Mouse (Mus musculus): Measurements from ENCODE around the gene Gm11032.
"Not testable (repeated sequence)": the region's sequence is repeated elsewhere in the genome, so short reads cannot be mapped to it uniquely, and the experiment has no call there.

Gene Gm11032

DNA sequence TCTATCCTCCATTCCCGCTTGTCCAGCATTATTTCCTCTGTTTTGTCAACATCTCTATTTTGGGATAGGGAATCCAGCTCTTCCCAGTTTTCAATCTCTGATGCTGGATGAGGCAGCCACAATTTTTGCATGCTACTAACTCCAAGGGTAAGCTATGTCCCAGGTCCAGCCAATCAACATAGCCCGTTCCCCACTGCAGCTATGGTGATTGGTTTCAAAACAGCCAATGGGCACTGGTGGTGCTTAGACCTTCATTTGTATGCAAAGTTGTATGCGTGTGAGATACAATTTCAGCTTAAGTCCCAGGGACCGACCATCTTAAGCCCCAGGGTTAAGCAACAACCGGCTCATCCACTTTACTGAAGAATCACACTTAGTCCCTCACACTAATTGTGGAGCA lies 3.1 kb downstream of the Gm11032 start:
- DNase-seq (ENCODE audit: low read depth, low spot score): no peak

GRCm38 (mm10) chr11:4625931-4626330 lies 6.1 kb downstream of the Gm11032 start:
- no peak for DNase-seq (ENCODE audit: low read depth, low spot score)

GRCm38 (mm10) chr11:4627636-4628035 lies 7.8 kb downstream of the Gm11032 start:
- DNase-seq (ENCODE audit: low read depth, low spot score): no peak

DNA sequence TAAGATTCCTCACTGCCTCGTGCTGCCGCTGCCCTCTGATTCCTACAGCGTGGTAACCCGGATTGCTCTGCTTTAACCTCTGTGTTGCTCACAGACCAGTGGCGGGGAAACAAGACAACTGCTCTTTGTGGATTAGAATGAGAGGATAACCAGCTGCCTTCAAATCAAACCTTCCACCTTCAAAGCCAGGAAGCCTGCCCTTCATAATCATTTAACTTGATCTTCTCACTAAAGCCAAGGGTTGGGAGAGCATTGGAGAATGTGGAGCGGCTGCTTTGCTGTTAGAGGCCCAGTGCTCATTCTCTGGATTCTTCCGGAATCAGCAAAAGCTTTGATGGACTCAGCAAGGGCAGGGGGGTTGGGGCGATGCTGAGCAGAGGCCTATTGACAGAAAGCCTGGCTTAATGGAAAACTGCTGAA lies 10.0 kb downstream of the Gm11032 start:
- no peak for DNase-seq (ENCODE audit: low read depth, low spot score)

DNA sequence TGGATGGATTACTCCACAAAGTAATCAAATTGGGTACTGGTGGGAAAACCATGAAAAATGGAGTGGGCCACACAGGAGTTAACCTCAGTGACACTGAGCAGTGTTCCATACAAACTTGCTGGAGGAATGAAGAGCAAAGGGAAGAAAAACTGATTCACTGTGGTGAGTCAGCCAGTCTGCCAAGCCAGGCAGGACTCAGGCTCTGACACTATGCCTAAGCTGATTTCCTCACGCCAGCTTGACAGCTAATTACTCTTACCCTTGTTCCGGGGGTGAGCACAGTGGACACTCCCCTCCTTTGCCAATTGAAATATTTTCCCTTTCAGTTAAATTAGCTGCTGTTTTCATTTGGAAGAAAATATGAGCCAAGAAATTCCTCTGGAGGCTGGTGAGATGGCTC lies 13.6 kb downstream of the Gm11032 start:
- no peak for DNase-seq (ENCODE audit: low read depth, low spot score)

- no peak for DNase-seq (ENCODE audit: low read depth, low spot score)
Observed at GRCm38 (mm10) chr11:4634395-4634794, 14.5 kb downstream of the Gm11032 start.

DNA sequence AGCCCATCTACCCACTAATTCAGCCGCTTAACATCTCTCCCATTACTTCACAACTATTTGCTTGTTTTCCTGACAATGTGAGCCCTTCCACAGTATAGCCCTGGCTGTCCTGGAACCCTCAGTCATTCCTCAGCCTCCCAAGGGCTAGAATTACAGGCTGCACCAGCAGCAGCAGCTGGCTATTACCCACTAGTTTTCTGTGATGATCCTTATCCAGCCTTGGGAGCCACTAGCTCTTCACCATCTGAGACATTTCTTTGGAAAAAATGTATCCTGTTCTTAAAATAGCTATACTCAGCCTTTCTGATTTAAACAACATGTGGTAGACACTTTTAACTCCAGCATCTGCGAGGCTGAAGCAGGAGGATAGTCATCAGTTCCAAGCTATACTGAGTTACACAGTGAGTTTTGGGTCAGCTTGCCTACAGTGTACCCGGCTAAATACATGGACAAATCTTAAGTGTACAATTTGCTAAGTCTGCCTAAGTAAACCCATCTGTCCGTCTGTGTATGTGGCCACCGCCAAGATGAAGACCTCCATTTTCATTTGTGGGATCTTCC lies 17.0 kb downstream of the Gm11032 start:
- no peak for DNase-seq (ENCODE audit: low read depth, low spot score)

GRCm38 (mm10) chr11:4637534-4638234 lies 17.8 kb downstream of the Gm11032 start, which contains the start of gene Ascc2:
Ascc2 (plus strand) TSS chr11:4637747.
- peak; percentile 94 for DNase-seq (ENCODE audit: low read depth, low spot score)

- DNase-seq (ENCODE audit: low read depth, low spot score): no peak
Observed at GRCm38 (mm10) chr11:4638261-4638660, 18.4 kb downstream of the Gm11032 start.

- DNase-seq (ENCODE audit: low read depth, low spot score): no peak
Observed at GRCm38 (mm10) chr11:4641185-4641584, 21.3 kb downstream of the Gm11032 start.

GRCm38 (mm10) chr11:4643722-4644121 lies 23.9 kb downstream of the Gm11032 start:
- no peak for DNase-seq (ENCODE audit: low read depth, low spot score)

GRCm38 (mm10) chr11:4645180-4645579 lies 25.3 kb downstream of the Gm11032 start:
- DNase-seq (ENCODE audit: low read depth, low spot score): not testable (repeated sequence)

DNA sequence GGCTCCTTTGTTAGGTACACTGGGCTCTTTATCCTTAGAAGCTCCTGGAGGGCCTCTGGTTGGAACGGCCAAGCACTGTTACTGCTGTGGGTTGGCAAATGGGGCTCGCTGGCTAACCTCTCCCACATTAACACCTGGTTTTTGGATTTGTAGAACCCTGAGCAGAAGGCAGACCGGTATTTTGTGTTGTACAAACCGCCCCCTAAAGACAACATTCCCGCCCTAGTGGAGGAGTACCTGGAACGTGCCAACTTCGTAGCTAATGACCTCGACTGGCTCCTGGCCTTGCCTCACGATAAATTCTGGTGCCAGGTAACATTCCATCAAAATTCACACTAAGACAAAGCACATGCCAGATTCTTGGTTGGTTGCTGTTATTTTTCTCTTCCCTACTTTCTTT lies 26.5 kb downstream of the Gm11032 start:
- DNase-seq (ENCODE audit: low read depth, low spot score): no peak

DNA sequence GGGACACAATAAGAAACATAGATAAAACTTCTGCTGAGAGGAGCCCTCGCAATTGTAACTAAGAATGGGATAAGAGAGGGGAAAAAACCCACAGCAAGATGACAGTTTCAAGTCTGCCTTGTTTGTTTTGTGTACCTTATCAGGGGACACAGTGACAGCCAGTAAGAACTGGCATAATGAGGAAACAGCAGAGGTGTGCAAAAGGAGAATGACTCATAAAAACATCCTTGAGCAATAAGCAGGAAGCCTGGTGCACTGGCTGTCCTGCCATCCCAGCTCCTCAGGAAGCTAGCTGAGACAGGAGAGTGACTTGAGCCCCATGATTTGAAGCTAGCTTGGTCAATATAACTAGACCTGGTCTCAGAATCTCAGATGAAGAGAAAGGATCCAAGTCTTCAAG lies 40.0 kb downstream of the Gm11032 start:
- no peak for DNase-seq (ENCODE audit: low read depth, low spot score)

DNA sequence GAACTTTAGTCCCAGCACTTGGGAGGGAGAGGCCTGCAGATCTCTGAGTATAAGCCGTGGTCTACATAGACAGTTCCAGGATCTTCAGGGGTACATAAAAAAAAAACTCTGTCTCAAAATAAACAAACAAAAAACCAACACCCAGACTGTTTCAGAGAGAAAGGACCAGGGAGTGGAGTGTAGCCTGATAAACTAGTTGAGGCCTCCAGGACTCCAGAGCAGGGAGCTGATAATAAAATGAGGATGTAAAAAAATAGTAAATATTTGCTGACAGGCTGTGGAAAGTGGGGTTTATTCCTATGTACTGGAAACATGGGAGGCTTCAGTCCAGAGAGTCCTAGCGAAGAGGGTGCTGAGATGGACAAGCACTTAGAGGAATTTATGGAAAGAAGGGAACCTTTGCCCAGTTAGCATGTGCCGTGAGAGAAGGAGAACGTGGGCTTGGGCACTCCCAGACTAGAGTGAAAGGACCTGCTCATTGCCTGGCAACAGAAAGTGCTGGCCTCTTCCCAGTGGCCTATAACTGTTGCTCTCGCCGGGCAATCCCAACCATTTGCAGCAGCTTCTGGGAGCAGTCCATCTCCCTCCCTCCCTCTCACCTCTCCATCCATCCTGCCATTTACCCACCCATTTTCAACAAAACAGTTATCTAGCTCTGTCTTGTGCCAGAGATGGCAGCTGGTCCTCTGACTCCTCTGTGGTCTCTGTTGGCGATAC lies 40.6 kb downstream of the Gm11032 start:
- DNase-seq (ENCODE audit: low read depth, low spot score): no peak

DNA sequence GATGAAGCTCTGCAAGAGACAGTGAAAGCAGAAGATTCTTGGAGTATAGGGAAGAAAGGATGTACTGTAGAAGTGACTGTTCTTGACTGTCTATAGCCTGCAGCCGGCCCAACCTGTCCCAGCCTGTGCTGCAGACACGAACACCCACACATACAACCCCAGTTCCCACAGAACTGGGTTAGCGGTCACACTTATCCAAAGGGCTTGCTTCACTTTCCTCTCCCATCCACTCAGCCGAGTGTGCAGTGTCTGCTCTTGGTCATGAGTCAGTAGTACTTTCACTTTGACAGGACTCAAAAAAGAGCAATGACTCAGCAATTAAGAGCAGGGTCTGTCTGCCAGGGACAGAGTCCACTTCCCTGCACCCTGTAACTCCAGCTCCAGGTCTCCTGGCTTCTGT lies 41.5 kb downstream of the Gm11032 start:
- DNase-seq (ENCODE audit: low read depth, low spot score): no peak

GRCm38 (mm10) chr11:4661871-4662495 lies 42.1 kb downstream of the Gm11032 start:
- DNase-seq (ENCODE audit: low read depth, low spot score): no peak

- DNase-seq (ENCODE audit: low read depth, low spot score): no peak
Observed at GRCm38 (mm10) chr11:4662496-4662878, 42.6 kb downstream of the Gm11032 start.

Data from mesoderm, embryonic 11.5 days (tissue).